In the genomic region with DNA sequence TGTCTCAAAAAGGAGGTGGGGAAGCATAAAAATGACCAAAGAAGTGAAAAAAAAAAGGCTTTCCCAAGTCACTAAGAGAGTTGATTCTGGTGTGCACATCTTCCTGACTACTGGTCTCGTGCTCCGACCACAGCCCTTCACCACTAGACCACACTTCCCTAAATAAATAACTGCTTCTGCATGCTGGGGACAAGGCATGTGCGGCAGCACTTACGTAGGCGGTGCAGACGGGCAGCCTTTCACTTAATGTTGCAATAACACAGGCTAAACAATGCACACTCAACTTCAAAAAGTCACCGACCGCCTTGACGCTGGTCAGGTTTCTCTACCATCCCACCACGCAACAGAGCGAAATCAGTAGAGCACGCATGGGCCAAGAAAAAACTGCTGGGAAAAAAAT, we compare ENCODE assay signal across 12 mouse cellular contexts. TPM values are rescaled to one million over a fixed set of nuclear protein-coding genes. Genes with fewer than 3 reads are reported as not detected.
DNase-seq lines count a peak whose midpoint lies in the region; ATAC-seq lines count a peak whose summit lies in the region.
"Had no signal": no experiment of that assay in that cellular context is flagged by ENCODE, and none has a peak within 500 bp of the region (broad histone marks: within the 10 kb centered on the region; RNA-seq: fewer than 3 reads in every experiment).

No protein-coding gene starts in this region.

- peak; percentile 96 for DNase-seq in 416B (ENCODE audit: low read depth)
- DNase-seq in B cell, adult 2 months, result peak; percentile 81 to 85
- no peak for DNase-seq in cerebellum, postnatal 36 days
- no peak for DNase-seq in kidney, postnatal 36 days
- DNase-seq: liver, embryonic 13.5 days; right cerebral cortex, postnatal 25 days had no signal

- H3K4me3 ChIP-seq in macrophage (ENCODE audit: inconsistent target), result peak overlapping the region; percentile 8; the same call in 1 of the 2 replicates
- H3K4me3 ChIP-seq: embryonic facial prominence, embryonic 13.5 days; heart, embryonic 13.5 days; liver, embryonic 13.5 days had no signal

- H3K36me3 ChIP-seq in macrophage (ENCODE audit: inconsistent target), result no peaks in the 10 kb centered on the region
- H3K36me3 ChIP-seq: embryonic facial prominence, embryonic 13.5 days; heart, embryonic 13.5 days; liver, embryonic 13.5 days had no signal

- H3K27ac ChIP-seq in macrophage, result peak overlapping the region; percentile 89
- H3K27ac ChIP-seq: embryonic facial prominence, embryonic 13.5 days; heart, embryonic 13.5 days; liver, embryonic 13.5 days had no signal

- 0% methylated on average over 12 of the region's 12 CpGs for WGBS in macrophage (ENCODE audit: missing documents)

- H3K79me2 ChIP-seq in macrophage (ENCODE audit: inconsistent target), result peaks cover under 1% of the 10 kb centered on the region; the same call in 1 of the 2 replicates

- peak; percentile 74 for ATAC-seq in granulocyte monocyte progenitor cell, adult 5-6 weeks (replicated peaks; ENCODE audit: poor library complexity, severe bottlenecking)
- ATAC-seq in cerebellum, adult (ENCODE audit: insufficient number of reproducible peaks, low FRiP score, low TSS enrichment), result no peak
- ATAC-seq: inflammation-experienced regulatory T-cells, adult 6 months had no signal

RNA-seq across cellular contexts. Expression of gene Fos, which starts 5.0 kb away (rescaled TPM):
- 35.1 and 50.4 TPM in 2 replicates for total RNA-seq in granulocyte monocyte progenitor cell, adult 5-6 weeks (2014; fragmentation: Nextera tagmentation)
- total RNA-seq in granulocyte monocyte progenitor cell, adult 5-6 weeks (2017), result 137 and 160 TPM in 2 replicates
- 1,000 to 10,000 TPM in 2 of 26 experiments, 100 to 1,000 TPM in 11, 10 to 100 TPM in 13; 13.7 to 1,974 (median 105) TPM for total RNA-seq in macrophage (2018; cell fraction: chromatin; rRNA removed)
- total RNA-seq in macrophage (2018; cell fraction: cytosol; rRNA removed), result 1,000 to 10,000 TPM in 4 of 26 experiments, 100 to 1,000 TPM in 13, 10 to 100 TPM in 9; 10.4 to 2,234 (median 166) TPM
- total RNA-seq in macrophage (2018; cell fraction: nucleus; rRNA removed), result 1,000 to 10,000 TPM in 3 of 26 experiments, 100 to 1,000 TPM in 13, 10 to 100 TPM in 10; 15.4 to 1,140 (median 154) TPM
- polyA plus RNA-seq in macrophage (2018), result 18.1 to 88.1 TPM (median 21.8 TPM) in 3 replicates

Comparison
In these comparisons a context has a peak if more than half of its experiments do, and no peak if none do; other contexts are left out.
1. DNase-seq: peak in 416B (single experiment) and B cell, adult 2 months (2 of 2); none in cerebellum, postnatal 36 days (0 of 2) and kidney, postnatal 36 days (0 of 2).